In genomic region chr7:24931651-24932050, GRCm38 (mm10) we compare ENCODE assay signal across 35 mouse cellular contexts. TPM values are rescaled to one million over a fixed set of nuclear protein-coding genes. Genes with fewer than 3 reads are reported as not detected.
DNase-seq lines count a peak whose midpoint lies in the region; ATAC-seq and TF ChIP-seq lines count a peak whose summit lies in the region.
"Had no signal": no experiment of that assay in that cellular context is flagged by ENCODE, and none has a peak within 500 bp of the region (broad histone marks: within the 10 kb centered on the region; RNA-seq: fewer than 3 reads in every experiment).

No protein-coding gene starts in this region.

- no peak for TF ChIP-seq CTCF in hindbrain, postnatal 0 days (IDR thresholded peaks at IDR 0.05; ENCODE audit: low read depth)

- DNase-seq in hindbrain, embryonic 10.5 days (ENCODE audit: low spot score): no peak
- no peak for DNase-seq in hindbrain, postnatal 0 days (ENCODE audit: low spot score)
- DNase-seq in midbrain, embryonic 10.5 days (ENCODE audit: low spot score): no peak
- no peak for DNase-seq in MN1 (ENCODE audit: low spot score)
- no peak for DNase-seq in lung, postnatal 14 days
- DNase-seq in lung, adult 18-20 months: no peak
- DNase-seq: adrenal gland, postnatal 10 days; cerebellum, adult 11 months; cerebellum, adult 9-10 months; embryo, embryonic 11 days; gastrocnemius, postnatal 14 days; heart, adult 11 months; heart, postnatal 36 days; kidney, adult 18-20 months; kidney, postnatal 36 days; liver, embryonic 13.5 days; lung, adult 2 months; lung, postnatal 10 days; right cerebral cortex, postnatal 4 days; thymus, adult 2 months; thymus, postnatal 36 days had no signal

- no peak overlapping the region for H3K27ac ChIP-seq in hindbrain, embryonic 10.5 days
- H3K27ac ChIP-seq in hindbrain, postnatal 0 days: no peak overlapping the region
- H3K27ac ChIP-seq in midbrain, embryonic 10.5 days (replicated peaks): no peak overlapping the region
- H3K27ac ChIP-seq in midbrain, embryonic 15.5 days: no peak overlapping the region
- H3K27ac ChIP-seq: embryonic facial prominence, embryonic 13.5 days; kidney, embryonic 15.5 days; layer of hippocampus, adult 2 months; limb, embryonic 15.5 days; liver, embryonic 13.5 days; neural tube, embryonic 13.5 days had no signal

- peaks cover 11% of the 10 kb centered on the region for H3K36me3 ChIP-seq in hindbrain, embryonic 10.5 days
- H3K36me3 ChIP-seq in hindbrain, postnatal 0 days (ENCODE audit: insufficient read depth, low read length): 0 out of 2 replicates have a peak, but pooled peaks cover 7% of the 10 kb centered on the region
- H3K36me3 ChIP-seq in midbrain, embryonic 10.5 days: peaks cover 11% of the 10 kb centered on the region
- H3K36me3 ChIP-seq in midbrain, embryonic 15.5 days (replicated peaks): 0 out of 2 replicates have a peak, but pooled peaks cover 9% of the 10 kb centered on the region

- no peaks in the 10 kb centered on the region for H3K9me3 ChIP-seq in hindbrain, embryonic 10.5 days
- no peaks in the 10 kb centered on the region for H3K9me3 ChIP-seq in hindbrain, postnatal 0 days (ENCODE audit: low read length)
- no peaks in the 10 kb centered on the region for H3K9me3 ChIP-seq in midbrain, embryonic 10.5 days (replicated peaks)
- H3K9me3 ChIP-seq in midbrain, embryonic 15.5 days: no peaks in the 10 kb centered on the region
- H3K9me3 ChIP-seq: embryonic facial prominence, embryonic 13.5 days; kidney, embryonic 15.5 days; limb, embryonic 15.5 days; liver, embryonic 13.5 days; neural tube, embryonic 13.5 days had no signal

- peaks cover 98% of the 10 kb centered on the region for H3K27me3 ChIP-seq in hindbrain, embryonic 10.5 days (ENCODE audit: insufficient read depth, poor library complexity, severe bottlenecking)
- H3K27me3 ChIP-seq in hindbrain, postnatal 0 days (ENCODE audit: insufficient read depth, low read length): peaks cover 30% of the 10 kb centered on the region
- H3K27me3 ChIP-seq in midbrain, embryonic 10.5 days (ENCODE audit: low read depth, poor library complexity, severe bottlenecking): peaks cover 98% of the 10 kb centered on the region
- peaks cover 52% of the 10 kb centered on the region for H3K27me3 ChIP-seq in midbrain, embryonic 15.5 days (replicated peaks)

- H3K4me3 ChIP-seq in hindbrain, embryonic 10.5 days: peak overlapping the region; percentile 31
- H3K4me3 ChIP-seq in hindbrain, postnatal 0 days (ENCODE audit: low read length): no peak overlapping the region
- peak overlapping the region; percentile 30 for H3K4me3 ChIP-seq in midbrain, embryonic 10.5 days
- H3K4me3 ChIP-seq in midbrain, embryonic 15.5 days: peak overlapping the region; percentile 13
- H3K4me3 ChIP-seq: embryonic facial prominence, embryonic 13.5 days; kidney, embryonic 15.5 days; layer of hippocampus, adult 2 months; limb, embryonic 15.5 days; liver, embryonic 13.5 days; neural tube, embryonic 13.5 days had no signal

- H3K4me1 ChIP-seq in hindbrain, embryonic 10.5 days (replicated peaks): peaks cover 65% of the 10 kb centered on the region
- no peaks in the 10 kb centered on the region for H3K4me1 ChIP-seq in hindbrain, postnatal 0 days (ENCODE audit: insufficient read depth, low read length)
- H3K4me1 ChIP-seq in midbrain, embryonic 10.5 days: peaks cover 56% of the 10 kb centered on the region
- peaks cover 33% of the 10 kb centered on the region for H3K4me1 ChIP-seq in midbrain, embryonic 15.5 days
- H3K4me1 ChIP-seq: liver, embryonic 13.5 days had no signal

- H3K4me2 ChIP-seq in hindbrain, postnatal 0 days (ENCODE audit: low read depth, low read length): no peak overlapping the region
- H3K4me2 ChIP-seq in midbrain, embryonic 15.5 days: peak overlapping the region; percentile 25
- H3K4me2 ChIP-seq: embryonic facial prominence, embryonic 13.5 days; heart, embryonic 11.5 days; kidney, embryonic 15.5 days; limb, embryonic 15.5 days; liver, embryonic 13.5 days; neural tube, embryonic 13.5 days had no signal

- ATAC-seq in hindbrain, postnatal 0 days: no peak
- peak; percentile 9; the same call in 1 of the 2 replicates for ATAC-seq in granulocyte monocyte progenitor cell, adult 5-6 weeks (replicated peaks; ENCODE audit: poor library complexity, severe bottlenecking)
- no peak for ATAC-seq in midbrain, embryonic 15.5 days (replicated peaks)
- ATAC-seq: CD4-positive, CD25-positive, alpha-beta regulatory T cell, adult 4 months; inflammation-experienced regulatory T-cells, adult 6 months had no signal

- H3K9ac ChIP-seq in hindbrain, postnatal 0 days (replicated peaks; ENCODE audit: low read length): no peak overlapping the region
- H3K9ac ChIP-seq in midbrain, embryonic 15.5 days: no peak overlapping the region
- H3K9ac ChIP-seq: embryonic facial prominence, embryonic 13.5 days; kidney, embryonic 15.5 days; limb, embryonic 15.5 days; liver, embryonic 13.5 days; neural tube, embryonic 13.5 days had no signal

- 1% methylated on average over 15 of the region's 15 CpGs for WGBS in hindbrain, embryonic 10.5 days
- WGBS in hindbrain, postnatal 0 days: 3% methylated on average over 14 of the region's 15 CpGs
- under 1% methylated on average over 15 of the region's 15 CpGs for WGBS in midbrain, embryonic 10.5 days
- 0% methylated on average over 15 of the region's 15 CpGs for WGBS in midbrain, embryonic 15.5 days

RNA-seq across cellular contexts. Expression of gene Gm4881, which starts 12.6 kb away (rescaled TPM):
- 0.42 and 2.7 TPM in 2 replicates for polyA plus RNA-seq in hindbrain, embryonic 10.5 days (2016; fragmentation: Nextera tagmentation; extraction: Ambion mirVana)
- total RNA-seq in hindbrain, postnatal 0 days (2014; rRNA removed): 0.90 and 6.6 TPM in 2 replicates
- 2.4 TPM in 2 replicates for polyA plus RNA-seq in hindbrain, postnatal 0 days (2015; fragmentation: Nextera tagmentation; extraction: Ambion mirVana)
- total RNA-seq in granulocyte monocyte progenitor cell, adult 5-6 weeks (2014; fragmentation: Nextera tagmentation): not detected in 2 replicates
- not detected in 2 replicates for total RNA-seq in granulocyte monocyte progenitor cell, adult 5-6 weeks (2017)
- 0.63 and 0.81 TPM in 2 replicates for polyA plus RNA-seq in midbrain, embryonic 10.5 days (2016; fragmentation: Nextera tagmentation; extraction: Ambion mirVana)
- 5.0 and 6.4 TPM in 2 replicates for polyA plus RNA-seq in midbrain, embryonic 15.5 days (2015; fragmentation: Nextera tagmentation; extraction: Ambion mirVana)
- total RNA-seq: adrenal gland, postnatal 10 days; gastrocnemius, postnatal 14 days; heart, postnatal 36 days; layer of hippocampus, adult 2 months; layer of hippocampus, postnatal 14 days; left cerebral cortex, adult 8-10 months; left cerebral cortex, postnatal 36 days had no signal
- polyA plus RNA-seq: CD4-positive, CD25-positive, alpha-beta regulatory T cell, adult 4 months; embryonic facial prominence, embryonic 13.5 days; heart, embryonic 11.5 days; heart, embryonic 16.5 days; inflammation-experienced regulatory T-cells, adult 6 months; kidney, embryonic 15.5 days; limb, embryonic 15.5 days; liver, embryonic 13.5 days; lung, adult 2 months had no signal

RNA-seq across cellular contexts. Expression of gene Arhgef1, which starts 28.9 kb away (rescaled TPM):
- 72.4 and 76.0 TPM in 2 replicates for polyA plus RNA-seq in hindbrain, embryonic 10.5 days (2016; fragmentation: Nextera tagmentation; extraction: Ambion mirVana)
- 16.9 and 33.6 TPM in 2 replicates for total RNA-seq in hindbrain, postnatal 0 days (2014; rRNA removed)
- polyA plus RNA-seq in hindbrain, postnatal 0 days (2015; fragmentation: Nextera tagmentation; extraction: Ambion mirVana): 33.9 and 39.0 TPM in 2 replicates
- 81.5 and 141 TPM in 2 replicates for total RNA-seq in granulocyte monocyte progenitor cell, adult 5-6 weeks (2014; fragmentation: Nextera tagmentation)
- total RNA-seq in granulocyte monocyte progenitor cell, adult 5-6 weeks (2017): 36.5 and 50.2 TPM in 2 replicates
- polyA plus RNA-seq in midbrain, embryonic 10.5 days (2016; fragmentation: Nextera tagmentation; extraction: Ambion mirVana): 60.4 and 62.5 TPM in 2 replicates
- polyA plus RNA-seq in midbrain, embryonic 15.5 days (2015; fragmentation: Nextera tagmentation; extraction: Ambion mirVana): 69.9 and 70.0 TPM in 2 replicates

RNA-seq across cellular contexts. Expression of gene Cd79a, which starts 34.5 kb away (rescaled TPM):
- 0.13 and 0.29 TPM in 2 replicates for polyA plus RNA-seq in hindbrain, embryonic 10.5 days (2016; fragmentation: Nextera tagmentation; extraction: Ambion mirVana)
- total RNA-seq in hindbrain, postnatal 0 days (2014; rRNA removed): 0.10 and 0.11 TPM in 2 replicates
- 0.63 and 0.93 TPM in 2 replicates for polyA plus RNA-seq in hindbrain, postnatal 0 days (2015; fragmentation: Nextera tagmentation; extraction: Ambion mirVana)
- not detected in 2 replicates for total RNA-seq in granulocyte monocyte progenitor cell, adult 5-6 weeks (2014; fragmentation: Nextera tagmentation)
- total RNA-seq in granulocyte monocyte progenitor cell, adult 5-6 weeks (2017): not detected in 2 replicates
- polyA plus RNA-seq in midbrain, embryonic 10.5 days (2016; fragmentation: Nextera tagmentation; extraction: Ambion mirVana): 0.15 and 0.23 TPM in 2 replicates
- polyA plus RNA-seq in midbrain, embryonic 15.5 days (2015; fragmentation: Nextera tagmentation; extraction: Ambion mirVana): 0.42 and 0.49 TPM in 2 replicates
- total RNA-seq: layer of hippocampus, adult 2 months had no signal

RNA-seq across cellular contexts. Expression of gene Rabac1, which starts 40.9 kb away (rescaled TPM):
- 98.4 and 126 TPM in 2 replicates for polyA plus RNA-seq in hindbrain, embryonic 10.5 days (2016; fragmentation: Nextera tagmentation; extraction: Ambion mirVana)
- 705 and 708 TPM in 2 replicates for total RNA-seq in hindbrain, postnatal 0 days (2014; rRNA removed)
- 497 and 530 TPM in 2 replicates for polyA plus RNA-seq in hindbrain, postnatal 0 days (2015; fragmentation: Nextera tagmentation; extraction: Ambion mirVana)
- 112 and 164 TPM in 2 replicates for total RNA-seq in granulocyte monocyte progenitor cell, adult 5-6 weeks (2014; fragmentation: Nextera tagmentation)
- total RNA-seq in granulocyte monocyte progenitor cell, adult 5-6 weeks (2017): 118 and 121 TPM in 2 replicates
- polyA plus RNA-seq in midbrain, embryonic 10.5 days (2016; fragmentation: Nextera tagmentation; extraction: Ambion mirVana): 89.0 and 109 TPM in 2 replicates
- 275 and 289 TPM in 2 replicates for polyA plus RNA-seq in midbrain, embryonic 15.5 days (2015; fragmentation: Nextera tagmentation; extraction: Ambion mirVana)

RNA-seq across cellular contexts. Expression of gene Rps19, which starts 47.5 kb away (rescaled TPM):
- polyA plus RNA-seq in hindbrain, embryonic 10.5 days (2016; fragmentation: Nextera tagmentation; extraction: Ambion mirVana): 1,985 and 2,165 TPM in 2 replicates
- 483 and 611 TPM in 2 replicates for total RNA-seq in hindbrain, postnatal 0 days (2014; rRNA removed)
- 1,228 and 1,333 TPM in 2 replicates for polyA plus RNA-seq in hindbrain, postnatal 0 days (2015; fragmentation: Nextera tagmentation; extraction: Ambion mirVana)
- total RNA-seq in granulocyte monocyte progenitor cell, adult 5-6 weeks (2014; fragmentation: Nextera tagmentation): 4,360 and 4,453 TPM in 2 replicates
- total RNA-seq in granulocyte monocyte progenitor cell, adult 5-6 weeks (2017): 1,417 and 1,663 TPM in 2 replicates
- polyA plus RNA-seq in midbrain, embryonic 10.5 days (2016; fragmentation: Nextera tagmentation; extraction: Ambion mirVana): 1,942 and 2,205 TPM in 2 replicates
- polyA plus RNA-seq in midbrain, embryonic 15.5 days (2015; fragmentation: Nextera tagmentation; extraction: Ambion mirVana): 1,081 and 1,108 TPM in 2 replicates
